Comparison of ENCODE assay signal across 11 mouse cellular contexts in genomic region chr5:150611697-150612096, GRCm38 (mm10). TPM values are rescaled to one million over a fixed set of nuclear protein-coding genes. Genes with fewer than 3 reads are reported as not detected.
A peak's percentile ranks its signal among the peaks of the same experiment; 100 is the strongest.
DNase-seq lines count a peak whose midpoint lies in the region; ATAC-seq and TF ChIP-seq lines count a peak whose summit lies in the region.
"Had no signal": no experiment of that assay in that cellular context is flagged by ENCODE, and none has a peak within 500 bp of the region (broad histone marks: within the 10 kb centered on the region; RNA-seq: fewer than 3 reads in every experiment).

No protein-coding gene starts in this region.

- peak; percentile 93 for TF ChIP-seq EP300 in lung, postnatal 0 days (IDR thresholded peaks at IDR 0.05)
- no peak for TF ChIP-seq EP300 in liver, embryonic 14.5 days (IDR thresholded peaks at IDR 0.05; ENCODE audit: low read depth)

- H3K36me3 ChIP-seq in lung, postnatal 0 days (ENCODE audit: insufficient read depth, low read length) = no peaks in the 10 kb centered on the region
- H3K36me3 ChIP-seq in liver, embryonic 14.5 days (replicated peaks; ENCODE audit: control insufficient read depth, insufficient read depth, low read depth) = no peaks in the 10 kb centered on the region
- peaks cover 6% of the 10 kb centered on the region; the same call in 1 of the 2 replicates for H3K36me3 ChIP-seq in forebrain, postnatal 0 days (ENCODE audit: insufficient read depth)
- H3K36me3 ChIP-seq: liver, embryonic 13.5 days had no signal

- DNase-seq in lung, postnatal 0 days (ENCODE audit: low spot score) = peak; percentile 55
- DNase-seq in lung, adult 2 months = no peak
- DNase-seq in adrenal gland, adult 2 months = peak; percentile 76
- DNase-seq in liver, embryonic 14.5 days (ENCODE audit: low read depth in 3 of 3, low spot score in 3 of 3) = no peak
- DNase-seq in thymus, postnatal 0 days (ENCODE audit: low spot score) = peak; percentile 74
- no peak for DNase-seq in Muller cell, postnatal 12 days (ENCODE audit: inconsistent ontology term)
- no peak for DNase-seq in forebrain, postnatal 0 days
- DNase-seq in cerebellum, postnatal 36 days = no peak
- DNase-seq: liver, embryonic 13.5 days had no signal

- WGBS in lung, postnatal 0 days = 28% methylated on average over 12 of the region's 12 CpGs
- WGBS in lung, adult 2 months = 22% methylated on average over 12 of the region's 12 CpGs
- 10% methylated on average over 12 of the region's 12 CpGs for WGBS in liver, embryonic 14.5 days (ENCODE audit: insufficient replicate concordance)
- WGBS in forebrain, postnatal 0 days = 79% methylated on average over 12 of the region's 12 CpGs

- H3K27ac ChIP-seq in lung, postnatal 0 days (ENCODE audit: low read length) = no peak overlapping the region
- no peak overlapping the region for H3K27ac ChIP-seq in liver, embryonic 14.5 days
- H3K27ac ChIP-seq in forebrain, postnatal 0 days (ENCODE audit: low read depth, low read length) = no peak overlapping the region
- H3K27ac ChIP-seq: forebrain, embryonic 13.5 days; hindbrain, postnatal 0 days; liver, embryonic 13.5 days had no signal

- H3K4me1 ChIP-seq in lung, postnatal 0 days (ENCODE audit: insufficient read depth, low read depth, low read length) = no peaks in the 10 kb centered on the region; the same call in 1 of the 2 replicates
- H3K4me1 ChIP-seq in lung, adult 2 months (ENCODE audit: control insufficient read depth, insufficient read depth, low read length) = peaks cover 6% of the 10 kb centered on the region
- no peaks in the 10 kb centered on the region for H3K4me1 ChIP-seq in liver, embryonic 14.5 days (replicated peaks; ENCODE audit: control insufficient read depth in 2 of 2, insufficient read depth in 2 of 2, low read length in 1 of 2)
- no peaks in the 10 kb centered on the region for H3K4me1 ChIP-seq in forebrain, postnatal 0 days (ENCODE audit: insufficient read depth)
- H3K4me1 ChIP-seq: forebrain, embryonic 13.5 days; liver, embryonic 13.5 days had no signal

- H3K9me3 ChIP-seq in lung, postnatal 0 days (ENCODE audit: low read length) = no peaks in the 10 kb centered on the region
- no peaks in the 10 kb centered on the region for H3K9me3 ChIP-seq in liver, embryonic 14.5 days (ENCODE audit: control insufficient read depth, low read length)
- H3K9me3 ChIP-seq in forebrain, postnatal 0 days (ENCODE audit: low read length) = no peaks in the 10 kb centered on the region
- H3K9me3 ChIP-seq: forebrain, embryonic 13.5 days; liver, embryonic 13.5 days had no signal

- H3K27me3 ChIP-seq in lung, postnatal 0 days (replicated peaks; ENCODE audit: insufficient read depth, low read length) = no peaks in the 10 kb centered on the region
- no peaks in the 10 kb centered on the region for H3K27me3 ChIP-seq in liver, embryonic 14.5 days (ENCODE audit: control insufficient read depth, insufficient read depth, low read length)
- no peaks in the 10 kb centered on the region for H3K27me3 ChIP-seq in forebrain, postnatal 0 days (ENCODE audit: insufficient read depth, low read length)
- H3K27me3 ChIP-seq: forebrain, embryonic 13.5 days; liver, embryonic 13.5 days had no signal

- no peak for TF ChIP-seq POLR2A in lung, adult 2 months (IDR thresholded peaks at IDR 0.05; ENCODE audit: borderline replicate concordance, extremely low read depth, low read depth, low read length)

- no peak overlapping the region for H3K4me2 ChIP-seq in lung, postnatal 0 days (replicated peaks; ENCODE audit: low read depth, low read length)
- H3K4me2 ChIP-seq in liver, embryonic 14.5 days (ENCODE audit: low read depth) = no peak overlapping the region
- no peak overlapping the region for H3K4me2 ChIP-seq in forebrain, postnatal 0 days (ENCODE audit: low read depth)
- H3K4me2 ChIP-seq: forebrain, embryonic 13.5 days; liver, embryonic 13.5 days had no signal

- ATAC-seq in lung, postnatal 0 days = peak; percentile 85
- peak; percentile 51 for ATAC-seq in liver, embryonic 14.5 days (ENCODE audit: insufficient read depth)
- no peak for ATAC-seq in forebrain, postnatal 0 days
- ATAC-seq: forebrain, embryonic 13.5 days; hindbrain, postnatal 0 days had no signal

- TF ChIP-seq CTCF in lung, postnatal 0 days (IDR thresholded peaks at IDR 0.05) = no peak
- no peak for TF ChIP-seq CTCF in lung, adult 2 months (IDR thresholded peaks at IDR 0.05; ENCODE audit: insufficient read depth, low read length)
- no peak for TF ChIP-seq CTCF in liver, embryonic 14.5 days (IDR thresholded peaks at IDR 0.05; ENCODE audit: low read depth)
- no peak for TF ChIP-seq CTCF in forebrain, postnatal 0 days (IDR thresholded peaks at IDR 0.05; ENCODE audit: low read depth)

- no peak overlapping the region for H3K4me3 ChIP-seq in lung, postnatal 0 days (ENCODE audit: low read depth, low read length)
- H3K4me3 ChIP-seq in lung, adult 2 months (replicated peaks; ENCODE audit: extremely low read depth, low read depth, low read length) = no peak overlapping the region
- no peak overlapping the region for H3K4me3 ChIP-seq in liver, embryonic 14.5 days (ENCODE audit: insufficient read depth in 1 of 2, low read depth in 2 of 2, low read length in 2 of 2)
- no peak overlapping the region for H3K4me3 ChIP-seq in forebrain, postnatal 0 days (ENCODE audit: low read depth, low read length)
- H3K4me3 ChIP-seq: forebrain, embryonic 13.5 days; liver, embryonic 13.5 days had no signal

- no peak overlapping the region for H3K9ac ChIP-seq in lung, postnatal 0 days (replicated peaks; ENCODE audit: low read depth)
- H3K9ac ChIP-seq in liver, embryonic 14.5 days (replicated peaks) = no peak overlapping the region
- no peak overlapping the region for H3K9ac ChIP-seq in forebrain, postnatal 0 days
- H3K9ac ChIP-seq: forebrain, embryonic 13.5 days; liver, embryonic 13.5 days had no signal

RNA-seq across cellular contexts. Expression of gene N4bp2l1, which starts 14.7 kb away (rescaled TPM):
- polyA plus RNA-seq in lung, postnatal 0 days (2015; fragmentation: Nextera tagmentation; extraction: Ambion mirVana) = 14.0 and 15.2 TPM in 2 replicates
- polyA plus RNA-seq in lung, adult 2 months (2012; rRNA removed) = 11.6 and 14.9 TPM in 2 replicates
- total RNA-seq in adrenal gland, adult 2 months (2021) = 10 to 100 TPM; 28.2 to 32.7 TPM
- 20.1 and 23.7 TPM in 2 replicates for polyA plus RNA-seq in adrenal gland, adult 2 months (2012; rRNA removed)
- polyA plus RNA-seq in liver, embryonic 14.5 days (2012; rRNA removed) = 7.3 and 8.4 TPM in 2 replicates
- 8.3 and 9.4 TPM in 2 replicates for polyA plus RNA-seq in liver, embryonic 14.5 days (2014; fragmentation: Nextera tagmentation; extraction: Ambion mirVana)
- 47.7 and 48.6 TPM in 2 replicates for polyA plus RNA-seq in thymus, postnatal 0 days (2015; fragmentation: Nextera tagmentation; extraction: Ambion mirVana)
- total RNA-seq in forebrain, postnatal 0 days (2014; rRNA removed) = 15.9 and 27.4 TPM in 2 replicates
- 19.5 and 28.0 TPM in 2 replicates for polyA plus RNA-seq in forebrain, postnatal 0 days (2015; fragmentation: Nextera tagmentation; extraction: Ambion mirVana)

RNA-seq across cellular contexts. Expression of gene N4bp2l2, which starts 54.3 kb away (rescaled TPM):
- polyA plus RNA-seq in lung, postnatal 0 days (2015; fragmentation: Nextera tagmentation; extraction: Ambion mirVana) = 36.7 and 37.1 TPM in 2 replicates
- 4.6 and 6.3 TPM in 2 replicates for polyA plus RNA-seq in lung, adult 2 months (2012; rRNA removed)
- total RNA-seq in adrenal gland, adult 2 months (2021) = 10 to 100 TPM; 66.0 to 71.4 TPM
- 5.3 and 6.8 TPM in 2 replicates for polyA plus RNA-seq in adrenal gland, adult 2 months (2012; rRNA removed)
- 6.3 and 12.3 TPM in 2 replicates for polyA plus RNA-seq in liver, embryonic 14.5 days (2012; rRNA removed)
- 21.8 and 25.1 TPM in 2 replicates for polyA plus RNA-seq in liver, embryonic 14.5 days (2014; fragmentation: Nextera tagmentation; extraction: Ambion mirVana)
- 53.3 and 54.3 TPM in 2 replicates for polyA plus RNA-seq in thymus, postnatal 0 days (2015; fragmentation: Nextera tagmentation; extraction: Ambion mirVana)
- total RNA-seq in forebrain, postnatal 0 days (2014; rRNA removed) = 93.1 and 101 TPM in 2 replicates
- 21.5 and 26.5 TPM in 2 replicates for polyA plus RNA-seq in forebrain, postnatal 0 days (2015; fragmentation: Nextera tagmentation; extraction: Ambion mirVana)

Comparison
In these comparisons a context has a peak if more than half of its experiments do, and no peak if none do; other contexts are left out.
1. DNase-seq: peak in lung, postnatal 0 days (single experiment), adrenal gland, adult 2 months (single experiment) and thymus, postnatal 0 days (single experiment); none in lung, adult 2 months (single experiment), liver, embryonic 14.5 days (0 of 3), Muller cell, postnatal 12 days (single experiment), forebrain, postnatal 0 days (single experiment) and cerebellum, postnatal 36 days (0 of 2).